ENCODE assay signal across 8 mouse cellular contexts in the genomic region with DNA sequence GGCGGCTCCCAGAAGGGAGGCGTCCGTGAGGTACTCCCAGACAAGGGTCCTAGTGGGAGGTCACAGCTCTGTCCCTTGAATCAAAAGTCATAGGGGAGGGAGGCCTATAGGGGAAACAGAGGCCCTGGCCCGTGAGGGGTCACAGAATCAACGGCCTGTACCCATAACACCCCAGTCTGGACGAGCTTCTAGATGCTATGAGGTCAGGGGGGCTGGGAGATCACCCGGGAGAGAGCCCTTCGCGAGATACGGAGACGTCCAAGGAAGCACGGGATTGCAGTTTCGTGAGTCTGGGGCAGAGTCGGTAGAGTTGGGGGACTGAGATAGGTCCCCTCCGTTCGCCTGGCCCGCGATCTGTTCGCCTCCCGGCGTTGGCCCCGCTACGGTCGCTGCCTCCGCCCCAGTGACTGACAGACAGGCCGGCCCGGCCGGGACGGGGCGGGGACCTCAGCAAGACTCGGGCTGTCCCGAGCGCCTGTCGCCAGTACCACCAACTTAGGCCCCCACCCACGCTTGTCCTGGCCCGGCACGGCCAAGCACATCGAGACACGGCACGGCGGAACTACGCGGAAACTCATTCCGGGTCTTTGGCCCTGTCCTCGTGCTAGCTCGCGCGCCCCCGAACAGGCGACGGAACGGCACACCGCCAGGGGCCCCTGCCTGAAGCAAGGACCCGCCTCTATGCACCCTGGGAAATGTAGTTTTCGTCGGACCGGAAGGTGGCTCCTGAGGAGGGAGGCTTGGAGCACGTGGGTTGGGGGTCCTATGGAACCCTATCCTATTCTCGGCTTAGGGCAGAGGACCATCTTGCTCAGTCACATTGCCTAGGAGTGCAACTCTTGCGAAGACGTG. TPM values are rescaled to one million over a fixed set of nuclear protein-coding genes. Genes with fewer than 3 reads are reported as not detected.
DNase-seq lines count a peak whose midpoint lies in the region; ATAC-seq and TF ChIP-seq lines count a peak whose summit lies in the region.

Gene Ipo13, minus strand, starts transcription at position 409 of the 852 bp plus-strand sequence.

- peaks cover 39% of the 10 kb centered on the region for H3K79me2 ChIP-seq in MEL (ENCODE audit: control insufficient read depth, insufficient read depth, low read length, poor library complexity)

- TF ChIP-seq RAD21 in MEL (IDR thresholded peaks at IDR 0.05; ENCODE audit: low read depth, low read length) = no peak

- peak within 1 kb of the TSS; percentile 100 for H3K4me2 ChIP-seq in lung, embryonic 16.5 days (ENCODE audit: low read depth, low read length)

- TF ChIP-seq POLR2A in MEL (IDR thresholded peaks at IDR 0.05; ENCODE audit: control insufficient read depth in 1 of 2, insufficient read depth in 1 of 2, low read depth in 1 of 2, low read length in 2 of 2, poor library complexity in 1 of 2) = peak; percentile 26 to 79; a peak in 3 of 4 replicates
- peak; percentile 78 for TF ChIP-seq POLR2A in cerebellum, adult 2 months (IDR thresholded peaks at IDR 0.05; ENCODE audit: borderline replicate concordance, insufficient read depth, low read length)

- no peaks in the 10 kb centered on the region for H3K9me3 ChIP-seq in MEL (replicated peaks; ENCODE audit: insufficient read depth, low read length)
- H3K9me3 ChIP-seq in lung, embryonic 16.5 days (ENCODE audit: control insufficient read depth, low read length) = no peaks in the 10 kb centered on the region

- peak within 1 kb of the TSS; percentile 90 to 96 for H3K4me3 ChIP-seq in MEL (ENCODE audit: control insufficient read depth in 1 of 2, insufficient read depth in 1 of 2, low read depth in 2 of 2, low read length in 2 of 2)
- H3K4me3 ChIP-seq in cerebellum, adult 2 months (replicated peaks; ENCODE audit: insufficient read depth, low read depth, low read length) = peak within 1 kb of the TSS; percentile 98
- H3K4me3 ChIP-seq in lung, embryonic 16.5 days (ENCODE audit: low read length) = peak within 1 kb of the TSS; percentile 83

- ATAC-seq in hematopoietic stem cell, adult 5-6 weeks (replicated peaks in 1 of 2; ENCODE audit: insufficient read depth in 1 of 2, low FRiP score in 2 of 2, low TSS enrichment in 1 of 2, low read depth in 1 of 2, poor library complexity in 2 of 2, severe bottlenecking in 2 of 2) = peak; percentile 82 to 88
- peak; percentile 94 for ATAC-seq in lung, embryonic 16.5 days (ENCODE audit: low read depth)

- H3K36me3 ChIP-seq in MEL (ENCODE audit: control insufficient read depth in 1 of 2, insufficient read depth in 2 of 2, low read length in 2 of 2) = peaks cover 0 to 34% of the 10 kb centered on the region in 2 experiments; a peak in 2 of 4 replicates
- H3K36me3 ChIP-seq in lung, embryonic 16.5 days (ENCODE audit: control insufficient read depth, insufficient read depth, low read length) = peaks cover 9% of the 10 kb centered on the region; the same call in 1 of the 2 replicates

- H3K27me3 ChIP-seq in MEL (ENCODE audit: control insufficient read depth in 1 of 2, insufficient read depth in 2 of 2, low read length in 2 of 2) = no peaks in the 10 kb centered on the region
- no peaks in the 10 kb centered on the region for H3K27me3 ChIP-seq in cerebellum, adult 2 months (ENCODE audit: control insufficient read depth, insufficient read depth, low read length)
- no peaks in the 10 kb centered on the region for H3K27me3 ChIP-seq in lung, embryonic 16.5 days (ENCODE audit: control insufficient read depth, insufficient read depth, low read depth, low read length)

- peak within 1 kb of the TSS; percentile 75 for H3K9ac ChIP-seq in MEL (ENCODE audit: control insufficient read depth, low read depth, low read length, poor library complexity, severe bottlenecking)
- peak within 1 kb of the TSS; percentile 86 for H3K9ac ChIP-seq in lung, embryonic 16.5 days (ENCODE audit: low read length)

- no peak; a peak in 1 of 4 replicates for TF ChIP-seq EP300 in MEL (IDR thresholded peaks at IDR 0.05; ENCODE audit: low read depth in 1 of 2, low read length in 2 of 2)

- under 1% methylated on average over 61 of the region's 61 CpGs for WGBS in cerebellum, adult 2 months
- WGBS in lung, embryonic 16.5 days = under 1% methylated on average over 59 of the region's 61 CpGs

- H3K27ac ChIP-seq in MEL (ENCODE audit: control insufficient read depth, low read depth, low read length) = peak within 1 kb of the TSS; percentile 80
- H3K27ac ChIP-seq in cerebellum, adult 2 months (ENCODE audit: insufficient read depth, low read length) = peak within 1 kb of the TSS; percentile 92
- peak within 1 kb of the TSS; percentile 70 for H3K27ac ChIP-seq in lung, embryonic 16.5 days (ENCODE audit: low read length)

- H3K4me1 ChIP-seq in MEL (ENCODE audit: control insufficient read depth in 1 of 2, insufficient read depth in 2 of 2, low read length in 2 of 2) = peaks cover 13 to 33% of the 10 kb centered on the region in 2 experiments
- peaks cover 16% of the 10 kb centered on the region for H3K4me1 ChIP-seq in cerebellum, adult 2 months (ENCODE audit: control insufficient read depth, insufficient read depth, low read length)
- peaks cover 27% of the 10 kb centered on the region for H3K4me1 ChIP-seq in lung, embryonic 16.5 days (replicated peaks; ENCODE audit: control insufficient read depth, insufficient read depth, low read length)

- peak in 1 of 3 experiments; percentile 8; a peak in 1 of 6 replicates for TF ChIP-seq CTCF in MEL (IDR thresholded peaks at IDR 0.05 in 2 of 3, conservative IDR thresholded peaks at IDR 0.05 in 1 of 3; ENCODE audit: control insufficient read depth in 1 of 3, insufficient read depth in 1 of 3, low read depth in 2 of 3, low read length in 3 of 3, poor library complexity in 1 of 3, severe bottlenecking in 1 of 3)
- TF ChIP-seq CTCF in cerebellum, adult 2 months (IDR thresholded peaks at IDR 0.05; ENCODE audit: borderline replicate concordance, insufficient read depth, low read depth, low read length) = no peak

- DNase-seq in MEL (ENCODE audit: low read depth, low spot score) = peak; percentile 97
- peak; percentile 91 to 97 for DNase-seq in cerebellum, adult 2 months
- peak; percentile 94 for DNase-seq in forelimb bud, embryonic 11.5 days (ENCODE audit: low read depth, low spot score)
- peak; percentile 90 for DNase-seq in layer of hippocampus, adult 9-10 months (ENCODE audit: low spot score)
- DNase-seq in ovary, postnatal 10 days (ENCODE audit: low spot score) = peak; percentile 98
- DNase-seq in thymus, postnatal 10 days (ENCODE audit: low spot score in 2 of 2) = peak; percentile 83 to 88

TF ChIP-seq in MEL, 35 proteins besides CTCF, POLR2A, EP300 and RAD21 (continues in another document):
- peak; percentile 91 for TF ChIP-seq KAT2A (conservative IDR thresholded peaks at IDR 0.05; ENCODE audit: low read depth, low read length)
- no peak for TF ChIP-seq GABPA (IDR thresholded peaks at IDR 0.05; ENCODE audit: low read depth, low read length)
- TF ChIP-seq TCF12 (IDR thresholded peaks at IDR 0.05; ENCODE audit: low read depth, low read length) = peak; percentile 33
- peak; percentile 99 for TF ChIP-seq MAX (IDR thresholded peaks at IDR 0.05; ENCODE audit: low read length)
- no peak for TF ChIP-seq ZKSCAN1 (IDR thresholded peaks at IDR 0.05; ENCODE audit: low read depth, low read length)
- TF ChIP-seq POLR2AphosphoS5 (IDR thresholded peaks at IDR 0.05; ENCODE audit: borderline replicate concordance, low read depth, low read length) = no peak
- no peak for TF ChIP-seq RCOR1 (IDR thresholded peaks at IDR 0.05; ENCODE audit: low read depth, low read length)
- 0 out of 2 replicates have a peak, but pooled peaks have one; percentile 31 for TF ChIP-seq ETS1 (IDR thresholded peaks at IDR 0.05; ENCODE audit: low read depth, low read length)
- no peak for TF ChIP-seq MAFK (IDR thresholded peaks at IDR 0.05; ENCODE audit: borderline replicate concordance, low read depth, low read length)
- TF ChIP-seq TAL1 (IDR thresholded peaks at IDR 0.05; ENCODE audit: low read length) = no peak
- TF ChIP-seq ZMIZ1 (IDR thresholded peaks at IDR 0.05; ENCODE audit: low read depth, low read length) = peak; percentile 76
- TF ChIP-seq USF2 (IDR thresholded peaks at IDR 0.05; ENCODE audit: borderline replicate concordance in 1 of 2, insufficient read depth in 1 of 2, low read depth in 1 of 2, low read length in 2 of 2) = no peak
- TF ChIP-seq POLR2AphosphoS2 (IDR thresholded peaks at IDR 0.05; ENCODE audit: low read length) = peak; percentile 86
- TF ChIP-seq GATA1 (IDR thresholded peaks at IDR 0.05; ENCODE audit: low read depth, low read length) = no peak
- peak; percentile 81 for TF ChIP-seq MAZ (IDR thresholded peaks at IDR 0.05; ENCODE audit: low read depth, low read length)
- TF ChIP-seq TBP (IDR thresholded peaks at IDR 0.05; ENCODE audit: low read depth, low read length) = peak; percentile 48
- peak; percentile 99 for TF ChIP-seq HCFC1 (IDR thresholded peaks at IDR 0.05; ENCODE audit: low read depth, low read length)
- peak; percentile 99 for TF ChIP-seq MYC (IDR thresholded peaks at IDR 0.05; ENCODE audit: low read depth, low read length)
- peak; percentile 5; the same call in 1 of the 2 replicates for TF ChIP-seq SMC3 (IDR thresholded peaks at IDR 0.05; ENCODE audit: low read depth, low read length)
- no peak for TF ChIP-seq CHD2 (IDR thresholded peaks at IDR 0.05; ENCODE audit: low read length)
- no peak for TF ChIP-seq ZNF384 (IDR thresholded peaks at IDR 0.05; ENCODE audit: low read depth, low read length)
- peak; percentile 85 for TF ChIP-seq USF1 (IDR thresholded peaks at IDR 0.05; ENCODE audit: low read depth, low read length)
- TF ChIP-seq UBTF (IDR thresholded peaks at IDR 0.05; ENCODE audit: borderline replicate concordance, insufficient read depth, low read depth, low read length) = no peak
- TF ChIP-seq SIN3A (IDR thresholded peaks at IDR 0.05; ENCODE audit: low read length) = peak; percentile 97; the same call in 1 of the 2 replicates
- no peak for TF ChIP-seq MEF2A (IDR thresholded peaks at IDR 0.05; ENCODE audit: extremely low read depth, insufficient replicate concordance, low read depth, low read length, poor library complexity, severe bottlenecking)
- peak; percentile 83 for TF ChIP-seq ELF1 (IDR thresholded peaks at IDR 0.05; ENCODE audit: low read depth, low read length)
- TF ChIP-seq NRF1 (IDR thresholded peaks at IDR 0.05; ENCODE audit: insufficient read depth, low read depth, low read length, poor library complexity, severe bottlenecking) = no peak
- no peak; the same call in 1 of the 2 replicates for TF ChIP-seq BHLHE40 (IDR thresholded peaks at IDR 0.05; ENCODE audit: borderline replicate concordance, low read depth, low read length)

RNA-seq across cellular contexts. Expression of gene Ipo13, which starts in this region (rescaled TPM):
- total RNA-seq in MEL (2012; rRNA removed) = 38.1 and 39.5 TPM in 2 replicates
- polyA plus RNA-seq in MEL (2012; ENCODE audit: insufficient read depth in 1 of 2, insufficient read length in 2 of 2, low read depth in 1 of 2, low replicate concordance in 2 of 2, missing spikeins in 1 of 2) = 10 to 100 TPM in 1 of 2 experiments, not detected in 1; 88.0 TPM
- 183 and 192 TPM in 2 replicates for polyA plus RNA-seq in cerebellum, adult 2 months (2012; rRNA removed)
- 8.9 and 11.4 TPM in 2 replicates for total RNA-seq in hematopoietic stem cell, adult 5-6 weeks (2017)
- polyA plus RNA-seq in lung, embryonic 16.5 days (2015; fragmentation: Nextera tagmentation; extraction: Ambion mirVana) = 41.5 and 44.4 TPM in 2 replicates

Comparison
In these comparisons a context has a peak if more than half of its experiments do, and no peak if none do; other contexts are left out.
1. Peak in every context shown above with its lines: DNase-seq, ATAC-seq, H3K4me3 ChIP-seq and H3K27ac ChIP-seq.